Comparison of ENCODE assay signal across 8 mouse cellular contexts in genomic region chr3:157947383-157948280, GRCm38 (mm10). TPM values are rescaled to one million over a fixed set of nuclear protein-coding genes. Genes with fewer than 3 reads are reported as not detected.
DNase-seq lines count a peak whose midpoint lies in the region; ATAC-seq and TF ChIP-seq lines count a peak whose summit lies in the region.

No protein-coding gene starts in this region.

- H3K9ac ChIP-seq in heart, embryonic 11.5 days (ENCODE audit: low read depth, low read length) = peak overlapping the region; percentile 97
- peak overlapping the region; percentile 94 for H3K9ac ChIP-seq in hindbrain, embryonic 12.5 days
- peak overlapping the region; percentile 94 for H3K9ac ChIP-seq in limb, embryonic 11.5 days (ENCODE audit: low read length)

- peak overlapping the region; percentile 98 for H3K27ac ChIP-seq in heart, embryonic 11.5 days (ENCODE audit: low read depth, low read length)
- H3K27ac ChIP-seq in embryonic fibroblast, embryonic 13.5 days (ENCODE audit: insufficient read depth, low read length) = peak overlapping the region; percentile 95
- peak overlapping the region; percentile 96 for H3K27ac ChIP-seq in hindbrain, embryonic 12.5 days
- H3K27ac ChIP-seq in limb, embryonic 11.5 days (replicated peaks; ENCODE audit: low read depth, low read length) = peak overlapping the region; percentile 94

- peak; percentile 69 for ATAC-seq in heart, embryonic 11.5 days (replicated peaks; ENCODE audit: insufficient number of reproducible peaks, low FRiP score, low TSS enrichment)
- ATAC-seq in hindbrain, embryonic 12.5 days (ENCODE audit: low FRiP score) = peak; percentile 82
- peak; percentile 49 for ATAC-seq in limb, embryonic 11.5 days (ENCODE audit: insufficient number of reproducible peaks, low FRiP score, low TSS enrichment, low read depth)
- ATAC-seq in megakaryocyte progenitor cell, adult 5-6 weeks (replicated peaks; ENCODE audit: poor library complexity) = peak; percentile 40

- no peaks in the 10 kb centered on the region for H3K9me3 ChIP-seq in heart, embryonic 11.5 days (replicated peaks; ENCODE audit: control insufficient read depth, low read length)
- no peaks in the 10 kb centered on the region for H3K9me3 ChIP-seq in hindbrain, embryonic 12.5 days (replicated peaks)
- no peaks in the 10 kb centered on the region for H3K9me3 ChIP-seq in limb, embryonic 11.5 days (ENCODE audit: control insufficient read depth, low read length)

- no peak for TF ChIP-seq POLR2A in embryonic fibroblast, embryonic 13.5 days (IDR thresholded peaks at IDR 0.05; ENCODE audit: low read depth, low read length)

- WGBS in heart, embryonic 11.5 days (ENCODE audit: insufficient replicate concordance) = under 1% methylated on average over 69 of the region's 93 CpGs
- under 1% methylated on average over 84 of the region's 93 CpGs for WGBS in hindbrain, embryonic 12.5 days
- under 1% methylated on average over 83 of the region's 93 CpGs for WGBS in limb, embryonic 11.5 days

- H3K4me3 ChIP-seq in heart, embryonic 11.5 days (ENCODE audit: low read depth, low read length) = peak overlapping the region; percentile 79
- H3K4me3 ChIP-seq in embryonic fibroblast, embryonic 13.5 days (ENCODE audit: insufficient read depth, low read length) = peak overlapping the region; percentile 85
- H3K4me3 ChIP-seq in hindbrain, embryonic 12.5 days = peak overlapping the region; percentile 99
- H3K4me3 ChIP-seq in limb, embryonic 11.5 days (ENCODE audit: low read depth, low read length) = peak overlapping the region; percentile 97

- peak overlapping the region; percentile 95 for H3K4me2 ChIP-seq in heart, embryonic 11.5 days
- H3K4me2 ChIP-seq in hindbrain, embryonic 12.5 days (replicated peaks) = peak overlapping the region; percentile 94
- peak overlapping the region; percentile 87 for H3K4me2 ChIP-seq in limb, embryonic 11.5 days (ENCODE audit: low read depth, severe bottlenecking)

- TF ChIP-seq CTCF in embryonic fibroblast, embryonic 13.5 days (IDR thresholded peaks at IDR 0.05; ENCODE audit: borderline replicate concordance, insufficient read depth, low read length) = no peak

- H3K4me1 ChIP-seq in heart, embryonic 11.5 days (ENCODE audit: control insufficient read depth, insufficient read depth, low read length) = 0 out of 2 replicates have a peak, but pooled peaks cover 3% of the 10 kb centered on the region
- no peaks in the 10 kb centered on the region for H3K4me1 ChIP-seq in embryonic fibroblast, embryonic 13.5 days (ENCODE audit: control insufficient read depth, insufficient read depth, low read length)
- peaks cover 15% of the 10 kb centered on the region for H3K4me1 ChIP-seq in hindbrain, embryonic 12.5 days
- no peaks in the 10 kb centered on the region for H3K4me1 ChIP-seq in limb, embryonic 11.5 days (ENCODE audit: control insufficient read depth, insufficient read depth, low read length)

- intact Hi-C loops in heart, postnatal 14 days (cut with DNase I) = loop anchor here (1.0 kb wide), 1 partner anchor 89 kb away; the partner anchor contains the start of genes Lrrc40 and Srsf11

- H3K27me3 ChIP-seq in heart, embryonic 11.5 days (ENCODE audit: control insufficient read depth, insufficient read depth, low read length) = no peaks in the 10 kb centered on the region
- H3K27me3 ChIP-seq in hindbrain, embryonic 12.5 days = no peaks in the 10 kb centered on the region
- H3K27me3 ChIP-seq in limb, embryonic 11.5 days (ENCODE audit: control insufficient read depth, insufficient read depth, low read length) = no peaks in the 10 kb centered on the region

- H3K36me3 ChIP-seq in heart, embryonic 11.5 days (ENCODE audit: control insufficient read depth, insufficient read depth, low read length) = no peaks in the 10 kb centered on the region
- no peaks in the 10 kb centered on the region for H3K36me3 ChIP-seq in hindbrain, embryonic 12.5 days
- H3K36me3 ChIP-seq in limb, embryonic 11.5 days (ENCODE audit: control insufficient read depth, insufficient read depth, low read length) = no peaks in the 10 kb centered on the region

- DNase-seq in heart, postnatal 14 days = no peak
- DNase-seq in adrenal gland, postnatal 14 days = peak; percentile 56
- no peak for DNase-seq in limb, embryonic 11.5 days (ENCODE audit: low spot score)
- peak; percentile 34 to 45 for DNase-seq in spleen, postnatal 14 days (ENCODE audit: low spot score in 2 of 2)

RNA-seq across cellular contexts. Expression of gene Ankrd13c, which starts 0.6 kb away (rescaled TPM):
- 24.0 and 24.4 TPM in 2 replicates for polyA plus RNA-seq in heart, embryonic 11.5 days (2014; fragmentation: Nextera tagmentation; extraction: Ambion mirVana)
- total RNA-seq in heart, postnatal 14 days (2021) = 10 to 100 TPM; 33.1 to 37.3 TPM
- total RNA-seq in adrenal gland, postnatal 14 days (2021) = 72.2 and 78.7 TPM in 2 replicates
- polyA plus RNA-seq in embryonic fibroblast, embryonic 13.5 days (2011; ENCODE audit: insufficient read length, low read depth, missing spikeins) = 34.8 and 39.3 TPM in 2 replicates
- polyA plus RNA-seq in hindbrain, embryonic 12.5 days (2016; fragmentation: Nextera tagmentation; extraction: Ambion mirVana) = 26.6 and 27.1 TPM in 2 replicates
- polyA plus RNA-seq in limb, embryonic 11.5 days (2014; fragmentation: Nextera tagmentation; extraction: Ambion mirVana) = 13.4 and 13.9 TPM in 2 replicates
- 47.7 and 50.0 TPM in 2 replicates for total RNA-seq in megakaryocyte progenitor cell, adult 5-6 weeks (2015)
- 41.4 and 45.6 TPM in 2 replicates for total RNA-seq in megakaryocyte progenitor cell, adult 5-6 weeks (2017)

RNA-seq across cellular contexts. Expression of gene Cth, which starts 22.8 kb away (rescaled TPM):
- polyA plus RNA-seq in heart, embryonic 11.5 days (2014; fragmentation: Nextera tagmentation; extraction: Ambion mirVana) = 3.4 and 5.1 TPM in 2 replicates
- under 1 TPM; 0.76 to 0.91 TPM for total RNA-seq in heart, postnatal 14 days (2021)
- 18.6 and 44.9 TPM in 2 replicates for total RNA-seq in adrenal gland, postnatal 14 days (2021)
- 40.5 and 44.6 TPM in 2 replicates for polyA plus RNA-seq in embryonic fibroblast, embryonic 13.5 days (2011; ENCODE audit: insufficient read length, low read depth, missing spikeins)
- polyA plus RNA-seq in hindbrain, embryonic 12.5 days (2016; fragmentation: Nextera tagmentation; extraction: Ambion mirVana) = 7.2 and 7.5 TPM in 2 replicates
- 26.0 and 28.1 TPM in 2 replicates for polyA plus RNA-seq in limb, embryonic 11.5 days (2014; fragmentation: Nextera tagmentation; extraction: Ambion mirVana)
- 0.15 and 0.34 TPM in 2 replicates for total RNA-seq in megakaryocyte progenitor cell, adult 5-6 weeks (2015)
- total RNA-seq in megakaryocyte progenitor cell, adult 5-6 weeks (2017) = 1.4 TPM in 1 of 2 replicates, not detected in the other

Comparison
In these comparisons a context has a peak if more than half of its experiments do, and no peak if none do; other contexts are left out.
1. DNase-seq: peak in adrenal gland, postnatal 14 days (single experiment) and spleen, postnatal 14 days (2 of 2); none in heart, postnatal 14 days (0 of 2) and limb, embryonic 11.5 days (single experiment).
2. Peak in every context shown above with its lines, with median percentiles within 50 percentile points of each other: ATAC-seq, H3K27ac ChIP-seq, H3K4me2 ChIP-seq, H3K4me3 ChIP-seq and H3K9ac ChIP-seq.